7 mouse cellular contexts compared by ENCODE assay signal in the genomic region with DNA sequence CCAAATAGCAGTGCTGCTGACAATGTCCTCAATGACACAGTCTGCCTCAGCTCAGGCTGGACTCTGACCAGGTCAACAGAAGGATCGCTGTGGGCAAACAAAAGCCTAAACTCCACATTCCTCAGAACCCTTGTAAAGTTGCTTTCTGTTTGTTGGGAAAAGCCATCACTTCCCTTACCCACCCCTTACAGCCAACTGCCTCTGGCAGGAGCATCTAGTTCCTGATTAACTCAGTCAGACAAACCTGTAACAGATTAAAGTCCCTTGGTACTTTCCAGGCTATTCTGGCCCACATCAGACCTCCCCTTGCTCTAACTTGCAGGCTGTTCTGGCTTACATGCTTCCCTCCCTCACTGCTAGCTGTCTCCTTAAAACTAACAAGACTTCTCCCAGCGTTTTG.
DNase-seq lines count a peak whose midpoint lies in the region; ATAC-seq and TF ChIP-seq lines count a peak whose summit lies in the region.

No protein-coding gene starts in this region.

- H3K4me2 ChIP-seq in embryonic facial prominence, embryonic 13.5 days = no peak overlapping the region
- H3K4me2 ChIP-seq in kidney, embryonic 14.5 days (replicated peaks; ENCODE audit: low read depth, low read length) = no peak overlapping the region
- H3K4me2 ChIP-seq in lung, postnatal 0 days (replicated peaks; ENCODE audit: low read depth, low read length) = no peak overlapping the region

- ATAC-seq in embryonic facial prominence, embryonic 13.5 days (ENCODE audit: insufficient number of reproducible peaks, insufficient read depth, low FRiP score, low TSS enrichment, low read depth) = no peak
- peak; percentile 43; the same call in 1 of the 2 replicates for ATAC-seq in kidney, embryonic 14.5 days (ENCODE audit: low FRiP score, low TSS enrichment)
- ATAC-seq in lung, postnatal 0 days = peak; percentile 83

- no peak overlapping the region for H3K9ac ChIP-seq in embryonic facial prominence, embryonic 13.5 days
- no peak overlapping the region for H3K9ac ChIP-seq in kidney, embryonic 14.5 days (ENCODE audit: low read depth, low read length)
- no peak overlapping the region for H3K9ac ChIP-seq in lung, postnatal 0 days (replicated peaks; ENCODE audit: low read depth)

- no peaks in the 10 kb centered on the region for H3K9me3 ChIP-seq in embryonic facial prominence, embryonic 13.5 days
- no peaks in the 10 kb centered on the region for H3K9me3 ChIP-seq in kidney, embryonic 14.5 days (ENCODE audit: control insufficient read depth, low read length)
- H3K9me3 ChIP-seq in lung, postnatal 0 days (ENCODE audit: low read length) = no peaks in the 10 kb centered on the region

- intact Hi-C loops in left cerebral cortex, postnatal 4 days (cut with DNase I) = loop anchor here (10.0 kb wide), 1 partner anchor 49 kb away; no protein-coding TSS in a partner anchor

- 16% methylated on average over 2 of the region's 2 CpGs for WGBS in embryonic facial prominence, embryonic 13.5 days
- WGBS in kidney, embryonic 14.5 days = 41% methylated on average over 2 of the region's 2 CpGs
- 19% methylated on average over 2 of the region's 2 CpGs for WGBS in lung, postnatal 0 days

- peak overlapping the region; percentile 85 for H3K27ac ChIP-seq in embryonic facial prominence, embryonic 13.5 days
- peak overlapping the region; percentile 78; the same call in 1 of the 2 replicates for H3K27ac ChIP-seq in kidney, embryonic 14.5 days (ENCODE audit: low read depth, low read length)
- peak overlapping the region; percentile 64; the same call in 1 of the 2 replicates for H3K27ac ChIP-seq in lung, postnatal 0 days (ENCODE audit: low read length)

- TF ChIP-seq CTCF in lung, postnatal 0 days (IDR thresholded peaks at IDR 0.05) = no peak

- no peaks in the 10 kb centered on the region for H3K27me3 ChIP-seq in embryonic facial prominence, embryonic 13.5 days
- H3K27me3 ChIP-seq in kidney, embryonic 14.5 days (ENCODE audit: control insufficient read depth, insufficient read depth, low read length) = no peaks in the 10 kb centered on the region
- H3K27me3 ChIP-seq in lung, postnatal 0 days (replicated peaks; ENCODE audit: insufficient read depth, low read length) = no peaks in the 10 kb centered on the region

- peaks cover 19% of the 10 kb centered on the region for H3K4me1 ChIP-seq in embryonic facial prominence, embryonic 13.5 days
- H3K4me1 ChIP-seq in kidney, embryonic 14.5 days (ENCODE audit: control insufficient read depth, insufficient read depth, low read length) = peaks cover 10% of the 10 kb centered on the region; the same call in 1 of the 2 replicates
- H3K4me1 ChIP-seq in lung, postnatal 0 days (ENCODE audit: insufficient read depth, low read depth, low read length) = peaks cover 9% of the 10 kb centered on the region

- no peak overlapping the region for H3K4me3 ChIP-seq in embryonic facial prominence, embryonic 13.5 days
- no peak overlapping the region for H3K4me3 ChIP-seq in kidney, embryonic 14.5 days (ENCODE audit: low read length)
- no peak overlapping the region for H3K4me3 ChIP-seq in lung, postnatal 0 days (ENCODE audit: low read depth, low read length)

- no peaks in the 10 kb centered on the region for H3K36me3 ChIP-seq in embryonic facial prominence, embryonic 13.5 days
- H3K36me3 ChIP-seq in kidney, embryonic 14.5 days (ENCODE audit: control insufficient read depth, insufficient read depth, low read length) = no peaks in the 10 kb centered on the region
- no peaks in the 10 kb centered on the region for H3K36me3 ChIP-seq in lung, postnatal 0 days (ENCODE audit: insufficient read depth, low read length)

- TF ChIP-seq EP300 in lung, postnatal 0 days (IDR thresholded peaks at IDR 0.05) = peak; percentile 37; the same call in 1 of the 2 replicates

- peak; percentile 37 for DNase-seq in adipocyte (ENCODE audit: low spot score)
- DNase-seq in lung, postnatal 0 days (ENCODE audit: low spot score) = peak; percentile 65
- DNase-seq in cerebellum, postnatal 10 days = no peak
- DNase-seq in left cerebral cortex, postnatal 4 days = no peak
- no peak for DNase-seq in frontal cortex, adult 2 months (ENCODE audit: extremely low spot score in 1 of 2, low spot score in 1 of 2)

Comparison
In these comparisons a context has a peak if more than half of its experiments do, and no peak if none do; other contexts are left out.
1. DNase-seq: peak in adipocyte (single experiment) and lung, postnatal 0 days (single experiment); none in cerebellum, postnatal 10 days (0 of 2), left cerebral cortex, postnatal 4 days (single experiment) and frontal cortex, adult 2 months (0 of 2).
2. Peak in every context shown above with its lines, with median percentiles within 50 percentile points of each other: H3K27ac ChIP-seq.